Mouse (Mus musculus) MEL (cell line): ENCODE measurements around the gene Ski.

ENCODE experiments used
- CTCF ChIP-seq, 3 experiments: IDR thresholded peaks in 2 of 3; conservative IDR thresholded peaks in 1 of 3; 2 replicates each; pipeline ENCODE4 v1.5.1; 2011 to 2012; ENCODE audit warnings: low read length in 3 of 3, low read depth in 2 of 3, mild to moderate bottlenecking in 2 of 3, improper control_type of control experiment in 1 of 3, inconsistent platforms in 1 of 3, mixed read lengths in 1 of 3, moderate library complexity in 1 of 3; ENCODE audit not compliant: control insufficient read depth in 1 of 3, insufficient read depth in 1 of 3, poor library complexity in 1 of 3, severe bottlenecking in 1 of 3
- KAT2A ChIP-seq: conservative IDR thresholded peaks from 2 replicates; pipeline ENCODE4 v1.6.1; 2012; ENCODE audit warnings: low read depth, low read length, improper control_type of control experiment, inconsistent platforms
- MAX ChIP-seq: IDR thresholded peaks from 2 replicates; pipeline ENCODE4 v1.6.1; 2011; ENCODE audit warnings: low read length, improper control_type of control experiment
- ZNF384 ChIP-seq: IDR thresholded peaks from 2 replicates; pipeline ENCODE4 v1.6.1; 2012; ENCODE audit warnings: low read depth, mild to moderate bottlenecking, inconsistent platforms, low read length, improper control_type of control experiment

DNA sequence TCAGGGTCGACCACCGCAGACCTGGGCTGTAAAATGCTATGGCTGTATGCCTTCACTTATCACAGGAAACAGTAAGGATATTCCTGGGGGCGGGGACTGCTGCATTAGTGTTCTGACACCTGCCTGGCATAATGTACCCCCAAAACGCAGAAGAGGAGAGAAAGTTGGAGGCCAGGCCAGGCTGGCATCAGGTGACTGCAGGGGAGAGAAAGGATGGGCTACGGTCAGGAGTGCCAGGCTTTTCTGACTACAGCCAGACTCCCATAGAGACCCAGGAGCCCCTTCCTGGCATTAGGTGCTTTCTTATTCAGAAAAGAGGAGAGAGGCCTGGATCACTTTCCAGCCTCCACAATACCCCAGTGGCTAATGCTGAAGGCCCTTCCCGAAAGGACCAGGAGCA is 17.1 kb upstream of the Ski start:
- TF ChIP-seq KAT2A: no peak
- TF ChIP-seq CTCF (IDR thresholded peaks at IDR 0.05 in 2 of 3, conservative IDR thresholded peaks at IDR 0.05 in 1 of 3; ENCODE audit: control insufficient read depth in 1 of 3, insufficient read depth in 1 of 3, low read depth in 2 of 3, low read length in 3 of 3, poor library complexity in 1 of 3, severe bottlenecking in 1 of 3): no peak
- TF ChIP-seq MAX: no peak
- no peak for TF ChIP-seq ZNF384
